Mouse (Mus musculus) myocyte (in vitro differentiated cells): Measurements from ENCODE around the gene B3galt5.

Experiments used
- E2F4 ChIP-seq: IDR thresholded peaks from one replicate; pipeline ENCODE4 v1.6.1; 2011; ENCODE audit warnings: mild to moderate bottlenecking, control low read depth, moderate library complexity; ENCODE audit not compliant: insufficient read depth
- MAX ChIP-seq: IDR thresholded peaks from one replicate; pipeline ENCODE4 v1.6.1; 2011; ENCODE audit warnings: low read depth, mild to moderate bottlenecking, control low read depth
- MYOD1 ChIP-seq, 3 experiments: IDR thresholded peaks; one replicate each; pipeline ENCODE4 v1.6.1; 2011; ENCODE audit warnings: control low read depth in 2 of 3, low read depth in 2 of 3, mild to moderate bottlenecking in 2 of 3, moderate library complexity in 1 of 3; ENCODE audit not compliant: insufficient read length in 2 of 3, control insufficient read depth in 1 of 3
- POLR2A ChIP-seq: IDR thresholded peaks from one replicate; pipeline ENCODE4 v1.6.1; 2011; ENCODE audit warnings: low read depth, mild to moderate bottlenecking, control low read depth, moderate library complexity; ENCODE audit not compliant: insufficient read length
- POLR2AphosphoS2 ChIP-seq: IDR thresholded peaks from one replicate; pipeline ENCODE4 v1.6.1; 2011; ENCODE audit warnings: low read depth, control low read depth; ENCODE audit not compliant: insufficient read length
- USF1 ChIP-seq: IDR thresholded peaks from one replicate; pipeline ENCODE4 v1.6.1; 2011; ENCODE audit warnings: low read depth, mild to moderate bottlenecking, control low read depth, moderate library complexity

- TF ChIP-seq POLR2A = no peak
- no peak for TF ChIP-seq MAX
- no peak for TF ChIP-seq POLR2AphosphoS2
- no peak for TF ChIP-seq E2F4
- TF ChIP-seq MYOD1 (IDR thresholded peaks at IDR 0.05; ENCODE audit: control insufficient read depth in 1 of 3, insufficient read length in 2 of 3, low read depth in 2 of 3) = no peak
- TF ChIP-seq USF1 = no peak
These were observed 1.6 kb upstream of the B3galt5 start for GRCm38 (mm10) chr16:96233996-96234395.
